Mouse (Mus musculus) small intestine, adult 10 weeks (tissue): ENCODE results near the gene Ppp1r3e. TPM values are rescaled to one million over a fixed set of nuclear protein-coding genes. Genes with fewer than 3 reads are reported as not detected.

ENCODE experiments used
- polyA plus RNA-seq: library from polyadenylated mRNA; stranded (reverse); fragments of 350-450 nt; fragmentation: Illumina TruSeq; extraction: RNeasy Lipid Tissue Mini Kit (QIAGEN cat#74804); gene quantifications from one replicate; pipeline ENCODE4 v1.2.3, GENCODE M21; 2014; ENCODE audit warnings: low replicate concordance

The Ppp1r3e gene
- 3.3 TPM for polyA plus RNA-seq

DNA sequence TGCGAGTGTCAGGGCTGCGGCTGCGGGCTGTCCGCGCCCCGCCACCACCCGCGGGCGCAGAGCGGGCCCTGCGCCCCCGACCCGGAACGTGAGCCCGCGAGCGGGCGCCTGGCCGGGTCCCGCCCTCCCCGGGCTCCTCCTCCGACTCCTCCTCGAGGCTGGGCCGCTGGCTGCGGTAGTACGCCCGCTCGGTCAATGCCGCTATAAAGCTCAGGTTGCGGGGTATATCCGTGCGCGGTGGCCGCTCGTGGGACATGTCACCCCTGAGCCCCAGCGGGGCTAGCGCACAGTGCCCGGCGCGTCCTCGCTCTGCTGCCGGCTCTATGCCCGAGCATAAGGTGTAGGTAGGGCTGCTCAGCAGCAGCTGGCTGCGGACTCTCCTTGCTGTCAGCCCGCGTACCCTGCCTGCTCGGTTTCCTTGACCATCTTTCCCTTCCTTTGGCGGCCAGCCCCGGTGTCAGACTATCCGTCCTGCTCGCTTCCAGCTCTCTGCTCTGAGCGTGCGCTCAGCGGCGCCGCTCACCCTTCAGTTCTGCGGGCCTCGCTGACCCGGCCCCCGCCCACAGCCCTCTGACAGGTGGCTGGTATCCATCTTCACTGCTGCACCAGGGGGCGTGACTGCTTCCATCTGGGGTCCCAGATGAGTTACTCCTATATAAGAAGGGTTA is at the start of gene Ppp1r3e:
TSS of gene Ppp1r3e (minus strand) at position 503 of the 668 bp plus-strand sequence.

GRCm38 (mm10) chr14:54925349-54926342 is 48.3 kb upstream of the Ppp1r3e start, which contains the start of gene Efs:
Efs (minus strand) TSS chr14:54926126.

DNA sequence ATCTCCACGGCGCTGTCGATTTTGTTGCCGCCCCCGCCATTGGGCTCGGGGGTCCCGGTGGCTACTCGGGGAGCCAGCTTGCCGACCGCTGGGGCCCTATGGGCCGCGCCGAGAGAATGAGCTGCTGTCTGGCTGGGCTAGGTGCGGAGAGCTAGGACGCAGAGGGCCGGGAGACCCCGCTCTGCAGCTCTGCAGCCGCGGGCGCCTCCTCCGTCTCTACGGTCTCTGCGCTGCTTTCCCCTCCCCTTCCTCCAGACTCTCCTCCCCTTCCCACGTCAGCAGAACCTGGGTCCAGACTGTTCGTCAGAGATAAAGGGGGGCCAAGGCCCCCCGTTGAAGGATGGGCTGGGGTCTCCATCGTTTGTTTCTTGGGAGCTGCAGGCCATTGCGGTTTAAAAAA is 35.5 kb upstream of the Ppp1r3e start, which contains the start of gene Slc22a17:
TSS of gene Slc22a17 (minus strand) at position 247 of the 400 bp plus-strand sequence.

DNA sequence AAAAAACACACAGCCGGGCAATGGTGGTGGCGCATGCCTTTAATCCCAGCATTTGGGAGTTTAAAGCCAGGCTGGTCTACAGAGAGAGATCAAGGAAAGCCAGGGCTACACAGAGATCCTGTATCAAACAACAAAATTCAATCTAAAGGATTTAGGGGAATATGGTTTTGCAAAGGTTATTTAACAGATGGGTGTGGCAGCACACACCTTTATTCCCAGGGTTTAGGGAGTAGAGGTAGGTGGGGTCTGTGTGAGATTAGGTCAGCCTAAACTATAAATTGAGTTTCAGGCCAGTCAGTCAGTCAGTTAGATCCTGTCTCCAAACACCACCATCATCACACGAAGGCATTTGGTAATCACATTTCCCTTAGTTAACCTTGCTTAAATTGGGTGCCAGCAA is 14.8 kb upstream of the Ppp1r3e start, which contains the start of gene Pabpn1:
TSS of gene Pabpn1 (plus strand) at position 301 of the 400 bp plus-strand sequence.

GRCm38 (mm10) chr14:54883154-54884021 is 6.0 kb upstream of the Ppp1r3e start, which contains the start of the genes Bcl2l2 and Gm20521:
Bcl2l2 (plus strand) TSS chr14:54883377.
Gm20521 (plus strand) TSS chr14:54883441.

DNA sequence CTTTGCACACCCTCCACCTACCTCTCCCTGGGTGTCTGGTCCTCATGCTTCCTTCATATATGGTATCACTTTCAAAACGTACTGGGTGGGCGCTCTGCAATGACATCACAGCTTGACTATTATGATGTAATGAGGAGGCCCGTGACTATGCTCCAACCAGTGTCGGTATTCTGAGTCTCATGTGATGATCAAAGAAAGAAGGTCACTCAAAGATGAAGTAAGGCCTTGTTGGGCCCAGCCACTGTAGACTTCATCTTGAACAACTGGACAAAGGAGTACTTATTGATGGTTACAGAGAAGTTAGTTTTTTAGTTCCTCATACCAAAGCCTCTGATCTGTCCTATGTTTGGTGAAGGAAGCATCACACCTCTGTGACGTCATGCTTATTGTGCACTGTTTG is 6.5 kb downstream of the Ppp1r3e start, which contains the start of gene Homez:
TSS of gene Homez (minus strand) at position 101 of the 400 bp plus-strand sequence.

Other genes starting within 250 kb of the Ppp1r3e start
- not detected for gene Gm17606, start 236.6 kb downstream of the Ppp1r3e start, polyA plus RNA-seq
- gene Cdh24, start 236.2 kb downstream of the Ppp1r3e start, polyA plus RNA-seq = not detected
- 21.3 TPM for gene 1700123O20Rik, start 191.3 kb downstream of the Ppp1r3e start, polyA plus RNA-seq
- 101 TPM for gene Acin1, start 190.6 kb downstream of the Ppp1r3e start, polyA plus RNA-seq
- gene Gm29776, start 178.7 kb downstream of the Ppp1r3e start, polyA plus RNA-seq = not detected
- not detected for gene Cebpe, start 165.4 kb downstream of the Ppp1r3e start, polyA plus RNA-seq
- gene Slc7a8, start 95.6 kb downstream of the Ppp1r3e start, polyA plus RNA-seq = 32.0 TPM
- not detected for gene Rnf212b, start 63.4 kb downstream of the Ppp1r3e start, polyA plus RNA-seq
- 3.3 TPM for gene Homez, start 6.6 kb downstream of the Ppp1r3e start, polyA plus RNA-seq
- gene Bcl2l2, start 5.8 kb upstream of the Ppp1r3e start, polyA plus RNA-seq = 12.5 TPM
- gene Gm20521, start 5.9 kb upstream of the Ppp1r3e start, polyA plus RNA-seq = not detected
- 46.7 TPM for gene Pabpn1, start 14.9 kb upstream of the Ppp1r3e start, polyA plus RNA-seq
- gene Slc22a17, start 35.6 kb upstream of the Ppp1r3e start, polyA plus RNA-seq = 0.22 TPM
- not detected for gene Efs, start 48.6 kb upstream of the Ppp1r3e start, polyA plus RNA-seq
- not detected for gene Il25, start 55.1 kb upstream of the Ppp1r3e start, polyA plus RNA-seq
- gene Cmtm5, start 58.7 kb upstream of the Ppp1r3e start, polyA plus RNA-seq = not detected
- not detected for gene Myh6, start 89.4 kb upstream of the Ppp1r3e start, polyA plus RNA-seq
- not detected for gene Gm17428, start 99.4 kb upstream of the Ppp1r3e start, polyA plus RNA-seq
- not detected for gene Myh7, start 117.1 kb upstream of the Ppp1r3e start, polyA plus RNA-seq
- 1.9 TPM for gene Ngdn, start 137.9 kb upstream of the Ppp1r3e start, polyA plus RNA-seq
- 0.41 TPM for gene Zfhx2, start 214.8 kb upstream of the Ppp1r3e start, polyA plus RNA-seq
- 3.2 TPM for gene Thtpa, start 217.2 kb upstream of the Ppp1r3e start, polyA plus RNA-seq
- 15.8 TPM for gene Ap1g2, start 229.0 kb upstream of the Ppp1r3e start, polyA plus RNA-seq
- gene Jph4, start 239.4 kb upstream of the Ppp1r3e start, polyA plus RNA-seq = 0.37 TPM